Mouse (Mus musculus): ENCODE results near the gene Kcnh7. TPM values are rescaled to one million over a fixed set of nuclear protein-coding genes. Genes with fewer than 3 reads are reported as not detected.

The Kcnh7 gene
- polyA plus RNA-seq, 1 experiment = 7.5 TPM

DNA sequence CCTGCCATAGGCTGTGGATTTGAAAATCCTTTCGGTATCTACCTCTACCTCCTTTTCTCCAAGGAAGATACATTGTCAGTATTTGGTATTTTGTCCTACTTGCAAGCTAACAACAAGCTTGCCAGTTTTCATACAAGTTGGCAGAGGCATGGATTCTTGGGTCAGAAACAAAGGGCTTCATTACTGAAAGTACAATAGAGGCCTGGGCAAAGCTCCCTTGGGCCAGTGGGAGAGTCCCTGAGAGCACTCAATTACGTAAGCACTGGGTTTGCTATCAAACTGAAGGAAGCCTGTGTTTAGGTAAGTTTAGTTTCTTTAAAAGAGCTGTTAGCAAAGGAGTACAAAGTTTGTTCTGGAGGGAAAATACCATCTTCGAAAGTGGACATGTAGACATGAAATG, 521.5 kb downstream of the Kcnh7 start:
- peak; percentile 80 for DNase-seq (ENCODE audit: low read depth)

DNA sequence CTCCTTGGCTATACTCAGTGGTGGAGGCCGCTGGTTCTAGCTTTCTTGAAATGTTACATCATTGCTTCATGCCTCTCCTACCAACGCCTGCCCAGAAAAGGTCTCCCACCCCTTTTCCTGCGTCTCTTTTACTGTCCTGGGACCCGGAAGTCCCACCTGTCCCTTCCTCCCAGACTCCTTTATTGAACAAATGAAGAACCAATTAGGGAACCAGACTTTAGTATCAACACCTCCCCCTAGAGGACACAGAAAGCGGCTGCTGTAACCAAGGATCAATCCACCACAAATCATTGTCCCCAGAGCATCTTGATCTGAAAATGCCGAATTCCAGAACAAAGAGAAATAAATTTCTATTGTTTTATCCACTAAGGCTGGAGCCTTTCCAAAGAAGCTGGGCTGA, 523.5 kb downstream of the Kcnh7 start:
- no peak for DNase-seq (ENCODE audit: low read depth)
- TF ChIP-seq POLR2A (IDR thresholded peaks at IDR 0.05; ENCODE audit: borderline replicate concordance, extremely low read depth, insufficient read depth, insufficient read length, poor library complexity, severe bottlenecking) (no peak), CTCF (IDR thresholded peaks at IDR 0.05; ENCODE audit: borderline replicate concordance, extremely low read depth, insufficient read depth, insufficient read length) (no peak)

More for the DNA sequence above, 521.5 kb downstream of the Kcnh7 start:
- no peak for TF ChIP-seq CTCF (IDR thresholded peaks at IDR 0.05; ENCODE audit: borderline replicate concordance, extremely low read depth, insufficient read depth, insufficient read length)
- no peak for TF ChIP-seq POLR2A (IDR thresholded peaks at IDR 0.05; ENCODE audit: borderline replicate concordance, extremely low read depth, insufficient read depth, insufficient read length, poor library complexity, severe bottlenecking)

GRCm38 (mm10) chr2:62656072-62656471, 528.0 kb downstream of the Kcnh7 start:
- TF ChIP-seq POLR2A (IDR thresholded peaks at IDR 0.05; ENCODE audit: borderline replicate concordance, extremely low read depth, insufficient read depth, insufficient read length, poor library complexity, severe bottlenecking) (no peak), CTCF (IDR thresholded peaks at IDR 0.05; ENCODE audit: borderline replicate concordance, extremely low read depth, insufficient read depth, insufficient read length) (no peak)
- DNase-seq (ENCODE audit: low read depth) = no peak

DNA sequence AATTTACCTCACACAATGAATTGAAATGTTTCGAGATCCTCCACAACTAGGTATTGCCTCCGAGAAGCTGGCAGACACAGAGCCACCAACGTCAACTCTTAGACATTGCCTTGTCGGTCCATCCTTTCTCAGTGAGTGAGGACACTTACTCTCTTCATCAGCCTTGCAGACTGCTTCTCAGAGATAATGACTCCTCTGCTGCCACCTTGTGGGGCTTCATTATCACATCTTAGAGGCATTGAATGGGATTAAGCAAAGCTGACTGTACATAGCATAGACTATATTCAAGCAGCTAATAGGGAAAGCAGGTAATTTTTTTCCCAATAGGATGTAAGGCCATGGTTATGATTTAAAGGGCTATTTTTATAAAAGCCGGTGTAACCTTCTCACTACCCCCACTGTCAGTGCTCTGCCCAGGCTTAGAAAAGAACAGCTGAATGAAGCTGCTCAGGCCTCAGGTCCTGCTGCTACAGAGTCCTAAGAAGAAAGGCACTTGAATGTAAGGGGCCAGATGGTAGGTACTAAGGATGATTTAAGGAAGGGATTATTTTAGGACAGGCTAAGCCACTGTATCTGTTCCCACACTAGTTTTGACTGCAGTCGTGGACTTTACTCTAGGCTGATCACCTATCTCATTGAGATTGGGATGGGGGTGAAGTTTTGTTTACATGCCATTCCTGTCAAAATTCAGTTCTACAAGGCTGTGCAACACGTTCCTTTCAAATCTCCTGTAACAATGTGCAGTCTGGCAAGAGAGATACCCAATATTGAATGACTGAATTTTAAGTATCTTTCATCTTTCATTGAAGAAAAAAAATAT, 529.4 kb downstream of the Kcnh7 start:
- TF ChIP-seq POLR2A (IDR thresholded peaks at IDR 0.05; ENCODE audit: borderline replicate concordance, extremely low read depth, insufficient read depth, insufficient read length, poor library complexity, severe bottlenecking) (no peak), CTCF (IDR thresholded peaks at IDR 0.05; ENCODE audit: borderline replicate concordance, extremely low read depth, insufficient read depth, insufficient read length) (peak; percentile 60; the same call in 1 of the 2 replicates)
- peak; percentile 90 for DNase-seq (ENCODE audit: low read depth)

DNA sequence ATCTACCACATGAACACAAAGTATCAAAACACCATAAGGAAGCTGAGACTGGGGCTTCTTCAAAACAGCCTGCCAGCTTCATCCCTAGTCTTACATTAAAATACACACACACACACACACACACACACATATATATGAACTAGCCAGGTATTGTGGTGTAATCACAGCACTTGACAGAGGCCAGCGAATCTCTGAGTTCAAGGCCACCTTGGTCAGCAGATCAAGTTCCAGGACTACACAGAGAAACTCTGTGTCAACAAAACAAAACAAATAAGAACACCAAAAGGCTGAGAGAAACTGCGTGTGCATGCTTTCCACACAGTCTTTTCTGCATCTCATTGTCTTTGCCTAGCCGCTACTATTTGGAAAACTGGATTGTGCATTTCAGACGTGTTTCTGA, 531.6 kb downstream of the Kcnh7 start:
- TF ChIP-seq CTCF (IDR thresholded peaks at IDR 0.05; ENCODE audit: borderline replicate concordance, extremely low read depth, insufficient read depth, insufficient read length) = no peak
- TF ChIP-seq POLR2A (IDR thresholded peaks at IDR 0.05; ENCODE audit: borderline replicate concordance, extremely low read depth, insufficient read depth, insufficient read length, poor library complexity, severe bottlenecking) = no peak
- DNase-seq (ENCODE audit: low read depth) = no peak

DNA sequence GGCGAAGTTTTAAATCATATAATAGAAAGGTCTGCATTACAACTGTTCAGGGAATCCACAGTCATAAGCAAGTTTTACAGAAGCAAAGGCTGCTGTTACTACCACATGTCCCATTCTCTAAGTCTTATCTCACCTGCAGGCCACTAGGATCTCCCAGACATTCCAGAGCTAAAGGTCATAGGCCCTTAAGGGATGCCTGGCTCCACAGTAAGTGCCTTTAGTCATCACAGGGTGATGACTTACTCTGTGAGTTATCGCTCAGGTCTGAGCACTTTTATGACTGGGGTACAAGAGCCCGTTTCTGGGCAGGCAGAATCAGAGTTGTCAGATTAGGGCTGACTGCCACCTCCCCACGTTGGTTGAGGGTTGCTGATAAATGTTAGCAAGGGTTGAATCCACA, 532.2 kb downstream of the Kcnh7 start:
- TF ChIP-seq POLR2A (IDR thresholded peaks at IDR 0.05; ENCODE audit: borderline replicate concordance, extremely low read depth, insufficient read depth, insufficient read length, poor library complexity, severe bottlenecking) (no peak), CTCF (IDR thresholded peaks at IDR 0.05; ENCODE audit: borderline replicate concordance, extremely low read depth, insufficient read depth, insufficient read length) (no peak)

DNA sequence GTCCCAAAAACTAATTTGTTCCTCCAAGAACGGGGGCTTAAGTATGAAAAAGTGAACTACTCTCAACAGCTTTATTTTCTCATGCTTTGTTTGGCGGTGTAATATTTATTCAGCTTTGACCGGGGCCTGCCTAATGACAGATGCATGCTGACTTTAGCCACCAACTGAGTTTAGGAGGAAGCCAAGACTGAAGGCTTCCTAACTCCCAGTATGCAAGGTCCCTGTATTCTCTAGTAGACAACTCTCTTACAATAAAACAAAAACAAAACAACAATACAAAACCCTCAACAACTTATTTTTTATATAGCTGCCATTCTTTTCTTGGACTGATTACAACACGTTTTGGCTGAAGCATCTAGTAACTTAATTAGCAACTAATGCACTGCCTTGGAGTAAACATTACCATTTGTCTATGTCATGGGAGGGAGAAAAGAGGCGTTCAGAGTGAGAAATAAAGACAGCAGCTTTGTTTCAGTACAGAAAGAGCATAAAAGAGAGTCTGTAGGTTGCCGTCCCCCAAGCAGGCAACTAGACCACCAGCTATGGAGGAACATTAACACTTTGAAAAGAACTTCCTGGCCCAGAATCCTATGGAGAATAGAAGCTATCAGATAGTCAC, 537.3 kb downstream of the Kcnh7 start:
- DNase-seq (ENCODE audit: low read depth) = peak; percentile 63
- TF ChIP-seq POLR2A (IDR thresholded peaks at IDR 0.05; ENCODE audit: borderline replicate concordance, extremely low read depth, insufficient read depth, insufficient read length, poor library complexity, severe bottlenecking) (no peak), CTCF (IDR thresholded peaks at IDR 0.05; ENCODE audit: borderline replicate concordance, extremely low read depth, insufficient read depth, insufficient read length) (no peak)

More for the DNA sequence above, 532.2 kb downstream of the Kcnh7 start:
- no peak for DNase-seq (ENCODE audit: low read depth)

- TF ChIP-seq POLR2A (IDR thresholded peaks at IDR 0.05; ENCODE audit: borderline replicate concordance, extremely low read depth, insufficient read depth, insufficient read length, poor library complexity, severe bottlenecking) (no peak), CTCF (IDR thresholded peaks at IDR 0.05; ENCODE audit: borderline replicate concordance, extremely low read depth, insufficient read depth, insufficient read length) (peak; percentile 53)
- DNase-seq (ENCODE audit: low read depth) = peak; percentile 77
Observed at GRCm38 (mm10) chr2:62646014-62646645, 538.0 kb downstream of the Kcnh7 start, which contains the start of gene Ifih1. Ifih1 (minus strand) TSS chr2:62646255.

DNA sequence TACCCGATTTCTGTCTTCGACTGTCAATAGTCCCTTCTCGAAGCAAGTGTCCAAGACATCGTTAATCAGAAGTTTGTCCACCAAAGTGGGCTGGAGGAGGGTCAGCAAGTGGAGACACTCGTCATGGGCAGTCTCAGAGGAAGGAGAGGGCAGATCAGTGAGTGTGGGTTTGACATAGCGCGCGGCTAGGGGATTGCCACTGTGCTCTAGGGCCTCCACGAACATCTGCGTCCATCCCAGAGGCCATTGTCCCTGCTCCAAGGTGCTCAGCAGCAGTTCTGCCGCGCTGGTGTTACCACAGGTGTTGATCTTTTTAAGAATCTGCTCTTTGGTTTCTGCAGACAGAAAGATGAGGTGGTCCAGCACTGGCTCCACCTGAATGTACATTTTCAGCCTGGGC, 538.6 kb downstream of the Kcnh7 start:
- TF ChIP-seq CTCF (IDR thresholded peaks at IDR 0.05; ENCODE audit: borderline replicate concordance, extremely low read depth, insufficient read depth, insufficient read length) (no peak), POLR2A (IDR thresholded peaks at IDR 0.05; ENCODE audit: borderline replicate concordance, extremely low read depth, insufficient read depth, insufficient read length, poor library complexity, severe bottlenecking) (no peak)
- no peak for DNase-seq (ENCODE audit: low read depth)

GRCm38 (mm10) chr2:62644891-62645290, 539.2 kb downstream of the Kcnh7 start:
- TF ChIP-seq POLR2A (IDR thresholded peaks at IDR 0.05; ENCODE audit: borderline replicate concordance, extremely low read depth, insufficient read depth, insufficient read length, poor library complexity, severe bottlenecking) (no peak), CTCF (IDR thresholded peaks at IDR 0.05; ENCODE audit: borderline replicate concordance, extremely low read depth, insufficient read depth, insufficient read length) (no peak)
- no peak for DNase-seq (ENCODE audit: low read depth)

Data from brain, embryonic 14.5 days (tissue).